Mouse (Mus musculus): ENCODE results near the gene Plxnc1. TPM values are rescaled to one million over a fixed set of nuclear protein-coding genes. Genes with fewer than 3 reads are reported as not detected.

Plxnc1 gene
- polyA plus RNA-seq, 1 experiment from 2014 or later: 2.4 TPM

DNA sequence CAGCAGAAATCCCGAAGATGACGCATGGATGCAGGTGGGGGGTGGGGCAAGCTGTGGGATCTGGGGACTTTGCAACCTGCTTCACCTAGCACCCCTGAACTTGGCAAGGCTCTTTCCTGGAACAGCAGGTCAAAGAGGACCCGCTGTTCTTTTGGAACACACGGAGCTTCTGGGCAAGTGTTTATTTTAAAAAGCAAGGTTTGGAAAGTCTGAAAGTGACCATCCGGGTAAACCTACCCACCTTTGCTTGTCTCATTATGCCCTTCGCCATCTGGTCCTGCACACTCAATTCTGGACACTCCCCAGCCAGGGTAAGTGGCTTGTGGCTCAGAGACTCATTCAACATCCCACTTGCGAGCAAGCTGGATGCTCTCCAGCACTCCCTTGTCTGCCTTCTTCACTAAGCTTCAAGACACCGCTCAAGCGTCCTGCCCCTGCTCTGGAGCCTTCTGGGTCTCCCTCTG lies 10.5 kb downstream of the Plxnc1 start:
- no peak for ATAC-seq (ENCODE audit: insufficient number of reproducible peaks, insufficient read depth, low FRiP score, low TSS enrichment, low read depth)
- no peaks in the 10 kb centered on the region for H3K9me3 ChIP-seq
- H3K9ac ChIP-seq: no peak overlapping the region
- no peaks in the 10 kb centered on the region for H3K36me3 ChIP-seq
- 87% methylated on average over 9 of the region's 9 CpGs for WGBS
- H3K27me3 ChIP-seq: no peaks in the 10 kb centered on the region
- H3K4me2 ChIP-seq: no peak overlapping the region
- no peaks in the 10 kb centered on the region for H3K4me1 ChIP-seq
- H3K4me3 ChIP-seq: no peak overlapping the region
- no peak overlapping the region for H3K27ac ChIP-seq

- no peak overlapping the region for H3K4me3 ChIP-seq
- H3K4me1 ChIP-seq: no peaks in the 10 kb centered on the region
- WGBS: 56% methylated on average over 9 of the region's 9 CpGs
- no peaks in the 10 kb centered on the region for H3K36me3 ChIP-seq
- no peak overlapping the region for H3K9ac ChIP-seq
- no peak overlapping the region for H3K27ac ChIP-seq
- no peak for ATAC-seq (ENCODE audit: insufficient number of reproducible peaks, insufficient read depth, low FRiP score, low TSS enrichment, low read depth)
- H3K9me3 ChIP-seq: no peaks in the 10 kb centered on the region
- no peaks in the 10 kb centered on the region for H3K27me3 ChIP-seq
- no peak overlapping the region for H3K4me2 ChIP-seq
Observed at GRCm38 (mm10) chr10:94931961-94932832, 12.4 kb downstream of the Plxnc1 start.

GRCm38 (mm10) chr10:94928164-94928563 lies 16.5 kb downstream of the Plxnc1 start:
- H3K4me2 ChIP-seq: no peak overlapping the region
- H3K27ac ChIP-seq: no peak overlapping the region
- H3K9ac ChIP-seq: no peak overlapping the region
- no peaks in the 10 kb centered on the region for H3K9me3 ChIP-seq
- 87% methylated on average over 4 of the region's 4 CpGs for WGBS
- peaks cover 6% of the 10 kb centered on the region for H3K4me1 ChIP-seq
- no peak overlapping the region for H3K4me3 ChIP-seq
- no peaks in the 10 kb centered on the region for H3K36me3 ChIP-seq
- no peaks in the 10 kb centered on the region for H3K27me3 ChIP-seq
- ATAC-seq (ENCODE audit: insufficient number of reproducible peaks, insufficient read depth, low FRiP score, low TSS enrichment, low read depth): no peak

GRCm38 (mm10) chr10:94926297-94926696 lies 18.3 kb downstream of the Plxnc1 start:
- 23% methylated on average over 3 of the region's 3 CpGs for WGBS
- peaks cover 15% of the 10 kb centered on the region for H3K4me1 ChIP-seq
- H3K4me3 ChIP-seq: no peak overlapping the region
- H3K27me3 ChIP-seq: no peaks in the 10 kb centered on the region
- H3K9me3 ChIP-seq: no peaks in the 10 kb centered on the region
- H3K27ac ChIP-seq: no peak overlapping the region
- no peaks in the 10 kb centered on the region for H3K36me3 ChIP-seq
- no peak overlapping the region for H3K9ac ChIP-seq
- no peak overlapping the region for H3K4me2 ChIP-seq
- ATAC-seq (ENCODE audit: insufficient number of reproducible peaks, insufficient read depth, low FRiP score, low TSS enrichment, low read depth): no peak

- no peak for ATAC-seq (ENCODE audit: insufficient number of reproducible peaks, insufficient read depth, low FRiP score, low TSS enrichment, low read depth)
- H3K9ac ChIP-seq: no peak overlapping the region
- H3K27ac ChIP-seq: no peak overlapping the region
- 90% methylated on average over 4 of the region's 4 CpGs for WGBS
- no peaks in the 10 kb centered on the region for H3K9me3 ChIP-seq
- no peaks in the 10 kb centered on the region for H3K36me3 ChIP-seq
- no peak overlapping the region for H3K4me3 ChIP-seq
- H3K27me3 ChIP-seq: no peaks in the 10 kb centered on the region
- no peak overlapping the region for H3K4me2 ChIP-seq
- H3K4me1 ChIP-seq: peaks cover 22% of the 10 kb centered on the region
Observed at GRCm38 (mm10) chr10:94924878-94925277, 19.8 kb downstream of the Plxnc1 start.

GRCm38 (mm10) chr10:94924450-94924849 lies 20.2 kb downstream of the Plxnc1 start:
- no peak overlapping the region for H3K4me2 ChIP-seq
- 80% methylated on average over 4 of the region's 4 CpGs for WGBS
- ATAC-seq (ENCODE audit: insufficient number of reproducible peaks, insufficient read depth, low FRiP score, low TSS enrichment, low read depth): no peak
- H3K27me3 ChIP-seq: no peaks in the 10 kb centered on the region
- H3K36me3 ChIP-seq: no peaks in the 10 kb centered on the region
- no peak overlapping the region for H3K4me3 ChIP-seq
- peaks cover 25% of the 10 kb centered on the region for H3K4me1 ChIP-seq
- H3K27ac ChIP-seq: no peak overlapping the region
- H3K9me3 ChIP-seq: no peaks in the 10 kb centered on the region
- no peak overlapping the region for H3K9ac ChIP-seq

- Histone ChIP-seq H3K4me1 (peaks cover 26% of the 10 kb centered on the region), H3K9me3 (no peaks in the 10 kb centered on the region)
Observed at GRCm38 (mm10) chr10:94923337-94923762, 21.3 kb downstream of the Plxnc1 start.

DNA sequence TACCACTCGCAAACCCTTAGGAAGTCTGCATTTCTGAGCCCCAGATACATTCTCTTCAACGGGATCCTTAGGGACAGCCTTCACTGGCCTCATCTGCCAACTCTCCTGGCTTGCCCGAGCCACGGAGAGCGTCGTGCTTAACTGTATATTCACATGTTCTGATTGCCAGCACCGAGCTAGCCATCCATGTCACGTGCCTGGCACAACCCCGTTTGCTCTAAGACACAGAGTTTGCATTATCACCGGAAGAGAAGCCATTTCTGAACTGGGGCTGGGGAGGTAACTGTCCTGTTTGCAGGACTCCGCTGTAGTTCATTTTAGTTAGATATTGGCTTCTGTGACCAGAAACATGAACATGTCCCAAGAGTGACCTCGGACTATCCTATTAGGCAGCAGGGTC lies 21.8 kb downstream of the Plxnc1 start:
- Histone ChIP-seq H3K4me1 (peaks cover 29% of the 10 kb centered on the region), H3K27ac (no peak overlapping the region), H3K4me2 (no peak overlapping the region), H3K36me3 (no peaks in the 10 kb centered on the region), H3K9me3 (no peaks in the 10 kb centered on the region), H3K9ac (no peak overlapping the region), H3K4me3 (no peak overlapping the region), H3K27me3 (no peaks in the 10 kb centered on the region)
- 83% methylated on average over 12 of the region's 12 CpGs for WGBS
- no peak for ATAC-seq (ENCODE audit: insufficient number of reproducible peaks, insufficient read depth, low FRiP score, low TSS enrichment, low read depth)

More at GRCm38 (mm10) chr10:94923337-94923762, 21.3 kb downstream of the Plxnc1 start:
- Histone ChIP-seq H3K27ac (no peak overlapping the region), H3K36me3 (no peaks in the 10 kb centered on the region), H3K9ac (no peak overlapping the region), H3K4me3 (no peak overlapping the region), H3K27me3 (no peaks in the 10 kb centered on the region), H3K4me2 (no peak overlapping the region)
- no peak for ATAC-seq (ENCODE audit: insufficient number of reproducible peaks, insufficient read depth, low FRiP score, low TSS enrichment, low read depth)
- 63% methylated on average over 7 of the region's 7 CpGs for WGBS

DNA sequence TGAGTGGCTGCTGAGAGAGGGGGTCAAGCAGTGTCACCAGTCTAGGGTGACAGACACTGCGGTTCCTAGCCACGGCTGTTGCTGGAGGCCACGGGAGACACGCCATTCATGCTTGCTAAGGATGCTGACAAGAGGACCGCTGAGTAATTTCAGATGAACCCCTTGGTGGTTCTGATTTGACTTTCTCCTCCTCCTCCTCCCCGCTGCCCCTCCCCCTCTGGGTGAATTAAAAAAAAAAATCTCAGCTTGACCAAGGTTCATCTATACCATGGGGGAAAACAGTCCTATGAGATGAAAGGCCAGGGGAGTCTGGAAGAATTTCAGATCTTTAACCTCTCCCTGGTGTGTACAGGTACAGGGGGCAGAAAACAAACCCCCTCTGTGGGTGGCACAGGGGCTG lies 22.9 kb downstream of the Plxnc1 start:
- Histone ChIP-seq H3K27ac (no peak overlapping the region), H3K9ac (no peak overlapping the region), H3K4me3 (no peak overlapping the region), H3K36me3 (no peaks in the 10 kb centered on the region), H3K9me3 (no peaks in the 10 kb centered on the region), H3K4me2 (no peak overlapping the region), H3K4me1 (peaks cover 34% of the 10 kb centered on the region), H3K27me3 (no peaks in the 10 kb centered on the region)
- WGBS: 34% methylated on average over 6 of the region's 6 CpGs
- no peak for ATAC-seq (ENCODE audit: insufficient number of reproducible peaks, insufficient read depth, low FRiP score, low TSS enrichment, low read depth)

DNA sequence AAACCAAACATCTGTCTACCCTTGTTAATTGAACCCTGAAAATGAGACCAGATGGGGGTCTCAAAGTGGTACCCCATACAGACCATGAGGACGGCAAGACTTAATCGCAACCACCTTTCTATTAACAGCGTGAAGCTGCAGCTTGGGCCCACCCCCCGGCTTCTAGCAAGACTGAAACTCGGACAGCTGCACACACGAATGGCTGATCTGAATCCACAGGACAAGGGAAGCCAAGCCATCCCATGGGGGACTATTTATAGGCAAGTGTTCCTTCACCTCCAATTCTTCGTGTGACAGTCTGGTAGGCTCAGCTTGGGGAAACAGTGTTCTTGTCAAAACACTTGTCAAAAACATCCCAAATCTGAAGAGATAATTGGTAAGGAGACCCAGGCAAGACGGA lies 24.1 kb downstream of the Plxnc1 start:
- no peak overlapping the region for H3K27ac ChIP-seq
- H3K4me2 ChIP-seq: no peak overlapping the region
- WGBS: 47% methylated on average over 8 of the region's 8 CpGs
- no peaks in the 10 kb centered on the region for H3K27me3 ChIP-seq
- ATAC-seq (ENCODE audit: insufficient number of reproducible peaks, insufficient read depth, low FRiP score, low TSS enrichment, low read depth): no peak
- H3K4me1 ChIP-seq: peaks cover 28% of the 10 kb centered on the region
- no peaks in the 10 kb centered on the region for H3K36me3 ChIP-seq
- H3K9ac ChIP-seq: no peak overlapping the region
- H3K4me3 ChIP-seq: no peak overlapping the region
- H3K9me3 ChIP-seq: no peaks in the 10 kb centered on the region

DNA sequence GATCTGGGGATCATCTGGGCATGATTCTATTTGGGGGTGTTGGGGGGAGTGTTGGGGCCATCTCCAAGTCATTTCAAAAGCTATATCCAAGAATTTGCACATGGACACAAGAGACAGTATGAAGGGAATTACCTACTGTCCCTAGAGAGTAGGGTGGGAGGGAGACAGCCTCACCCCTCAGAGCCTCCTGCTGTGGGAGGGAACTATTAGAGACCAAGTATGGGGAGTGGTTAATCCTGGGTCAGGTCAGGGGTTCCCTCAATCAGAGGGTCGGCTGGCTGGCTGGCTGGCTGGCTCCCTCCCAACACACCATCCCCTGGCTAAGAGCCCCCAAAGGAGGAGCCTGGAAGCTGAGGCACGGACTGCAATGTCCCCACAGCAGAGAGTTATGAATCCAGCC lies 24.7 kb downstream of the Plxnc1 start:
- Histone ChIP-seq H3K4me1 (peaks cover 28% of the 10 kb centered on the region), H3K4me3 (no peak overlapping the region), H3K9ac (no peak overlapping the region), H3K27me3 (no peaks in the 10 kb centered on the region), H3K27ac (no peak overlapping the region), H3K36me3 (no peaks in the 10 kb centered on the region), H3K4me2 (no peak overlapping the region), H3K9me3 (no peaks in the 10 kb centered on the region)
- ATAC-seq (ENCODE audit: insufficient number of reproducible peaks, insufficient read depth, low FRiP score, low TSS enrichment, low read depth): no peak
- 58% methylated on average over 2 of the region's 2 CpGs for WGBS

DNA sequence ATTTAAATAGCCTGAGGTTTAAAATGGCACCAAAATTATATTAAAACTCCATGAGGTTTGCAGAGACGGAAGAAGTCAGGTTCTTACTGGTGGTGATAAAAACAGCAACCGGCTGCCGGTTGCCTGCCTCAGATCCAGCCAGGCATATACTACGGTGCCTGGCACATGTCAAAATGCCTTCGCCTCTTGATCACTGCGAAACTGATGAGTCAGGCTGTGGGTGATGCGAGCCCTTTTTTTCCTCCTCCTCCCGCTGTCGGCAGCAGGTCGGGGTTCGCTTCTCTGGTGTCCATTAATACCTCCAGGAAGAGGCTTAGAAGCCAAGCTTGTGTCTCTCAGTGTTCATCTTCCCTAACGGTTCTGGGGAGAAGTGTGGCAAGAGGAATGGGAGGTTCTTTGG lies 25.1 kb downstream of the Plxnc1 start:
- Histone ChIP-seq H3K36me3 (no peaks in the 10 kb centered on the region), H3K4me3 (no peak overlapping the region), H3K27ac (no peak overlapping the region), H3K27me3 (no peaks in the 10 kb centered on the region), H3K9ac (no peak overlapping the region), H3K4me1 (peaks cover 28% of the 10 kb centered on the region), H3K9me3 (no peaks in the 10 kb centered on the region), H3K4me2 (no peak overlapping the region)
- 61% methylated on average over 12 of the region's 12 CpGs for WGBS
- ATAC-seq (ENCODE audit: insufficient number of reproducible peaks, insufficient read depth, low FRiP score, low TSS enrichment, low read depth): no peak

All from embryonic facial prominence, embryonic 13.5 days (tissue).